Mouse (Mus musculus): Measurements from ENCODE around the gene Phldb2. TPM values are rescaled to one million over a fixed set of nuclear protein-coding genes. Genes with fewer than 3 reads are reported as not detected.

Gene Phldb2
- total and polyA plus RNA-seq, 3 experiments: not detected

DNA sequence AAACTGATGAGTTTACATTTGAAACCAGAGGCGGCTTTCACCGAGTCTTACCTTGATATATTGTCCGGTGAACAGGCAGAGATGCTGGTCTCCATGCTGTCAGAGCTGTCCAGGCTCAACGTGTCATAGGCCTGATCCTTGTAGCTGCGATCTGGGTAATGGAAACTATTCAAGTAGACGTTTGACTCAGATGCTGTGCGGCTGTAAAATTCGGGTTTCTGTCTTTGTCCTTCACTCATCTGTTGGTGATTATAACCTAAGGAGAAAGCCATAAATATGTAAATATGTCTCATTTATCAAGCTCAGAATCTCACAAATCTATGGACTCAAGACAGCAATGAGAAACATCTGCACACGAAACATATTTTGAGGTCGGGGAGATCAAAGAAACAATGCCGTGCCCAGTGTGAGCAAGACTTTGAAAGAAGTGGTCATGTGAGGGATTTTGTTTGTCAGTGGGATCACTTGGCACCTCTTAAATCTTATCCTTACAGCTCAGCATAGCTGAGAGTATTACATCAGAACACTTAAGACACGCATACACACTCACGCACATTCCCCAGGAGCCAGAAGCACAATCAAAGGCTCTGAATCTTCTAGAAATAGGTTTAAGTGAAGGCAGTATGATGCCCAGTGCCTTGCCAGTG, 190.4 kb downstream of the Phldb2 start:
- Histone ChIP-seq H3K9ac (ENCODE audit: control insufficient read depth, low read depth, low read length, poor library complexity, severe bottlenecking) (no peak overlapping the region), H3K27ac (ENCODE audit: control insufficient read depth, low read depth, low read length) (no peak overlapping the region), H3K4me3 (ENCODE audit: control insufficient read depth in 1 of 2, insufficient read depth in 1 of 2, low read depth in 2 of 2, low read length in 2 of 2) (no peak overlapping the region), H3K27me3 (ENCODE audit: control insufficient read depth in 1 of 2, insufficient read depth in 2 of 2, low read length in 2 of 2) (no peaks in the 10 kb centered on the region; a peak in 1 of 4 replicates), H3K4me1 (ENCODE audit: control insufficient read depth in 1 of 2, insufficient read depth in 2 of 2, low read length in 2 of 2) (no peaks in the 10 kb centered on the region), H3K36me3 (ENCODE audit: control insufficient read depth in 1 of 2, insufficient read depth in 2 of 2, low read length in 2 of 2) (no peaks in the 10 kb centered on the region), H3K79me2 (ENCODE audit: control insufficient read depth, insufficient read depth, low read length, poor library complexity) (no peaks in the 10 kb centered on the region), H3K9me3 (replicated peaks; ENCODE audit: insufficient read depth, low read length) (no peaks in the 10 kb centered on the region)
- TF ChIP-seq SMC3 (IDR thresholded peaks at IDR 0.05; ENCODE audit: low read depth, low read length) (no peak), MAFK (IDR thresholded peaks at IDR 0.05; ENCODE audit: borderline replicate concordance, low read depth, low read length) (no peak), MAZ (IDR thresholded peaks at IDR 0.05; ENCODE audit: low read depth, low read length) (no peak), ETS1 (IDR thresholded peaks at IDR 0.05; ENCODE audit: low read depth, low read length) (no peak), KAT2A (conservative IDR thresholded peaks at IDR 0.05; ENCODE audit: low read depth, low read length) (no peak), ZMIZ1 (IDR thresholded peaks at IDR 0.05; ENCODE audit: low read depth, low read length) (no peak), TAL1 (IDR thresholded peaks at IDR 0.05; ENCODE audit: low read length) (no peak), UBTF (IDR thresholded peaks at IDR 0.05; ENCODE audit: borderline replicate concordance, insufficient read depth, low read depth, low read length) (no peak), ZC3H11A (IDR thresholded peaks at IDR 0.05; ENCODE audit: low read depth, low read length) (no peak), SIN3A (IDR thresholded peaks at IDR 0.05; ENCODE audit: low read length) (no peak), TBP (IDR thresholded peaks at IDR 0.05; ENCODE audit: low read depth, low read length) (no peak)
- no peak for DNase-seq (ENCODE audit: low read depth, low spot score)

DNA sequence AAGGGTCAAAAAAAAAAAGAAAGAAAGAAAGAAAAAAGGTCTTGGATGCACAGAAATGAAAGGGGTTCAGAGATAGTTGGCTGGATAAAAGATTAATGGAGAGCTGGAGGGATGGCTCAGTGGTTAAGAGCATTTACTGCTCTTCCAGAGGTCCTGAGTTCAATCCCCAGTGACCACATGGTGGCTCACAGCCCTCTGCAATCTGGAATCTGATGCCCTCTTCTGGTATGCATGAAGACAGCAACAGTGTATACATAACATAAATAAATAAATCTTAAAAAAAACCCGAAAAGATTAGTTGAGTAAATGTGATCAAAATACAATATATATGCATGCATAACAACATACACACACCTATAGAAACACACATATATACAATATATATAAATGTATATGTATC, 192.0 kb downstream of the Phldb2 start:
- no peaks in the 10 kb centered on the region for H3K9me3 ChIP-seq (replicated peaks; ENCODE audit: insufficient read depth, low read length)
- no peak for DNase-seq (ENCODE audit: low read depth, low spot score)

DNA sequence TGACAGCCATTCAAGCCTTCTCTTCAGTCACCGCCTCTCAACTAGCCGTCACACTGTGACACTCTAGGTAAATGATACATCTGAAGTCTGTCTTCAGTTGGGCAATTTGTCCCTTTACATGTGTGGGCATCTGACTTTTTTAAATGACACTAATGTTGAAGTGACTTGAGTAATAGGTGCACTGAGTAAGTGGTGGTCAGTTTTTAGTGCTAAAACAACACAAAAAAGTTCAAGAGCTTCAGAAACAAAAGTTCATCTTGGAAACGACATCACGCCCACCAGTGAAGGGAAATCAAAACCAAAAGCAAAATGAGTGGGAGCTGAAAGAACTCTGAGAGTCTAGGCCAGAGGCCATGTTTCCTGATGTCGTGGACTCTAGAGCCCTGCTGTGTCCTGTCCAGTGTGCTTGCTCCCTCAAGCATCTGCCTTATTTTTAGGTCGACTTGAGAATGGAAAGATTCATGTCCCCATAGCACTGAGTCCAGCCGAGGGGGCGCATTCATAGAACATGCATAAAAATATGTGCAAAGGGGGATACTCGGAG, 194.6 kb downstream of the Phldb2 start:
- Histone ChIP-seq H3K27me3 (ENCODE audit: control insufficient read depth in 1 of 2, insufficient read depth in 2 of 2, low read length in 2 of 2) (no peaks in the 10 kb centered on the region; a peak in 1 of 4 replicates), H3K27ac (ENCODE audit: control insufficient read depth, low read depth, low read length) (no peak overlapping the region), H3K9me3 (replicated peaks; ENCODE audit: insufficient read depth, low read length) (no peaks in the 10 kb centered on the region), H3K4me1 (ENCODE audit: control insufficient read depth in 1 of 2, insufficient read depth in 2 of 2, low read length in 2 of 2) (no peaks in the 10 kb centered on the region), H3K79me2 (ENCODE audit: control insufficient read depth, insufficient read depth, low read length, poor library complexity) (no peaks in the 10 kb centered on the region), H3K9ac (ENCODE audit: control insufficient read depth, low read depth, low read length, poor library complexity, severe bottlenecking) (no peak overlapping the region), H3K36me3 (ENCODE audit: control insufficient read depth in 1 of 2, insufficient read depth in 2 of 2, low read length in 2 of 2) (no peaks in the 10 kb centered on the region), H3K4me3 (ENCODE audit: control insufficient read depth in 1 of 2, insufficient read depth in 1 of 2, low read depth in 2 of 2, low read length in 2 of 2) (no peak overlapping the region)
- TF ChIP-seq RAD21 (IDR thresholded peaks at IDR 0.05; ENCODE audit: low read depth, low read length) (no peak), MAX (IDR thresholded peaks at IDR 0.05; ENCODE audit: low read length) (no peak), CHD2 (IDR thresholded peaks at IDR 0.05; ENCODE audit: low read length) (no peak), TAL1 (IDR thresholded peaks at IDR 0.05; ENCODE audit: low read length) (no peak), CHD1 (IDR thresholded peaks at IDR 0.05; ENCODE audit: low read depth, low read length) (no peak), NRF1 (IDR thresholded peaks at IDR 0.05; ENCODE audit: insufficient read depth, low read depth, low read length, poor library complexity, severe bottlenecking) (no peak), ZNF384 (IDR thresholded peaks at IDR 0.05; ENCODE audit: low read depth, low read length) (no peak), MAFK (IDR thresholded peaks at IDR 0.05; ENCODE audit: borderline replicate concordance, low read depth, low read length) (no peak), KAT2A (conservative IDR thresholded peaks at IDR 0.05; ENCODE audit: low read depth, low read length) (no peak), ETS1 (IDR thresholded peaks at IDR 0.05; ENCODE audit: low read depth, low read length) (no peak)
- DNase-seq (ENCODE audit: low read depth, low spot score): no peak

More for the DNA sequence above, 192.0 kb downstream of the Phldb2 start:
- peak in 1 of 3 experiments; percentile 33; a peak in 2 of 6 replicates for TF ChIP-seq CTCF (IDR thresholded peaks at IDR 0.05 in 2 of 3, conservative IDR thresholded peaks at IDR 0.05 in 1 of 3; ENCODE audit: control insufficient read depth in 1 of 3, insufficient read depth in 1 of 3, low read depth in 2 of 3, low read length in 3 of 3, poor library complexity in 1 of 3, severe bottlenecking in 1 of 3)
- peak; percentile 13; the same call in 1 of the 2 replicates for TF ChIP-seq SMC3 (IDR thresholded peaks at IDR 0.05; ENCODE audit: low read depth, low read length)
- TF ChIP-seq UBTF (IDR thresholded peaks at IDR 0.05; ENCODE audit: borderline replicate concordance, insufficient read depth, low read depth, low read length): no peak
- no peaks in the 10 kb centered on the region; a peak in 1 of 4 replicates for H3K27me3 ChIP-seq (ENCODE audit: control insufficient read depth in 1 of 2, insufficient read depth in 2 of 2, low read length in 2 of 2)
- H3K4me3 ChIP-seq (ENCODE audit: control insufficient read depth in 1 of 2, insufficient read depth in 1 of 2, low read depth in 2 of 2, low read length in 2 of 2): no peak overlapping the region
- no peaks in the 10 kb centered on the region for H3K79me2 ChIP-seq (ENCODE audit: control insufficient read depth, insufficient read depth, low read length, poor library complexity)
- no peaks in the 10 kb centered on the region for H3K36me3 ChIP-seq (ENCODE audit: control insufficient read depth in 1 of 2, insufficient read depth in 2 of 2, low read length in 2 of 2)
- H3K27ac ChIP-seq (ENCODE audit: control insufficient read depth, low read depth, low read length): no peak overlapping the region
- no peak overlapping the region for H3K9ac ChIP-seq (ENCODE audit: control insufficient read depth, low read depth, low read length, poor library complexity, severe bottlenecking)
- H3K4me1 ChIP-seq (ENCODE audit: control insufficient read depth in 1 of 2, insufficient read depth in 2 of 2, low read length in 2 of 2): no peaks in the 10 kb centered on the region
